Mouse (Mus musculus) stomach, embryonic 14.5 days (tissue): ENCODE data around the gene Dll4. TPM values are rescaled to one million over a fixed set of nuclear protein-coding genes. Genes with fewer than 3 reads are reported as not detected.

Source experiments
- ATAC-seq: fragments of 200-750 bp; cut with Nextera tagmentation; 2 replicates; pipeline ENCODE4 v1.8.0; 2017; ENCODE audit warnings: low read depth, moderate TSS enrichment; ENCODE audit not compliant: insufficient number of reproducible peaks, insufficient read depth, low FRiP score
- H3K27ac ChIP-seq: fragments of 300-500 bp; sonication (generic); 2 replicates; pipeline ENCODE4 v1.5.1; 2014; ENCODE audit warnings: mild to moderate bottlenecking, low read length, moderate library complexity, mixed read lengths
- H3K27me3 ChIP-seq: fragments of 300-500 bp; sonication (generic); 2 replicates; pipeline ENCODE4 v1.6.1; 2014; ENCODE audit warnings: low read length, control low read depth, mixed read lengths; ENCODE audit not compliant: control insufficient read depth, insufficient read depth
- H3K36me3 ChIP-seq: fragments of 300-500 bp; sonication (generic); 2 replicates; pipeline ENCODE4 v1.6.1; 2014; ENCODE audit warnings: mild to moderate bottlenecking, control low read depth, low read length, moderate library complexity, mixed read lengths; ENCODE audit not compliant: control insufficient read depth, insufficient read depth
- H3K4me1 ChIP-seq: fragments of 300-500 bp; sonication (generic); 2 replicates; pipeline ENCODE4 v1.6.1; 2014; ENCODE audit warnings: low read length, control low read depth, mixed read lengths; ENCODE audit not compliant: control insufficient read depth, insufficient read depth
- H3K4me2 ChIP-seq: fragments of 300-500 bp; sonication (generic); replicated peaks from 2 replicates; pipeline ENCODE4 v1.6.1; 2014; ENCODE audit warnings: low read depth, low read length, control low read depth
- H3K4me3 ChIP-seq: fragments of 300-500 bp; sonication (generic); 2 replicates; pipeline ENCODE4 v1.5.1; 2014; ENCODE audit warnings: low read depth, low read length, control low read depth
- H3K9ac ChIP-seq: fragments of 300-500 bp; sonication (generic); replicated peaks from 2 replicates; pipeline ENCODE4 v1.6.1; 2014; ENCODE audit warnings: low read depth, mild to moderate bottlenecking, control low read depth, low read length, moderate library complexity, mixed read lengths
- H3K9me3 ChIP-seq: fragments of 300-500 bp; sonication (generic); 2 replicates; pipeline ENCODE4 v1.6.1; 2016; ENCODE audit warnings: low read depth, low read length, control low read depth; ENCODE audit not compliant: control insufficient read depth
- WGBS: fragments of 180-500 bp; shearing (Covaris S2); extraction: QIAGEN DNeasy Blood & Tissue Kit; methylation state at CpG from one replicate; pipeline ENCODE4 v1.1.7; 2014; 5-methylcytosine and 5-hydroxymethylcytosine counted together
- polyA plus RNA-seq: library from polyadenylated mRNA; unstranded; fragments of >200 nt; fragmentation: Nextera tagmentation; extraction: Ambion mirVana; gene quantifications from 2 replicates; pipeline ENCODE4 v1.2.1, GENCODE M21; 2014

Gene Dll4
- polyA plus RNA-seq, 1 experiment from 2014 or later: 5.6 TPM

DNA sequence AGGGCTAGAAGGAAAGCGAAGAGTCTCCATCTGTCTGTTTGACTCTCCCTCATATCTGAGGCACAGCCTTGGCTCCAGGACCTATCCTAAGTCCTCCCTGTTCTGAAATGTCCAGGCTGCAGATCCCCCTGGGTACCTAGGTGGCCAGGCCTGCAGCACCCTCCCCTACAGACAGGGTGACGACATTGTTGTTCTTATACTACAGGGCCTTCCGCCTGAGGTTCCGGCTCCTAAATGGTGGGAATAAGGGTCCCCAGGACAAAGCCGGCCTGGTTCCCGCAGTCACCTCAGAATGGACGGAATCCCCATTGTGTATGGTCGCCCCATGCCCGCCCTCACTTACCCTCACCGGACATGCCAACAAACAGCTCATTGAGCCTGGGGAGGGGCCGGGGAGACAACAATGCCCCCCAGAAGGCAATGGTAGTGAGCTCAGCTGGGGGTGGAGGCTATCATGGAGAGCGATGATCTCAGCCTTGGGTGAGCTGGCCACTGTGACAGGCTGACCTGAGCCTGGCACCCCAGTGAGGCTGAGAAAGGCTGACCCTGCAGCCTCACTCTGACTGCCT is 10.8 kb upstream of the Dll4 start:
- H3K27ac ChIP-seq: no peak overlapping the region
- no peak for ATAC-seq
- H3K36me3 ChIP-seq: no peaks in the 10 kb centered on the region
- no peak overlapping the region for H3K4me3 ChIP-seq
- no peaks in the 10 kb centered on the region for H3K27me3 ChIP-seq
- no peaks in the 10 kb centered on the region for H3K4me1 ChIP-seq
- H3K9me3 ChIP-seq: no peaks in the 10 kb centered on the region
- H3K9ac ChIP-seq: no peak overlapping the region
- WGBS: 82% methylated on average over 12 of the region's 12 CpGs
- no peak overlapping the region for H3K4me2 ChIP-seq

- Histone ChIP-seq H3K27me3 (peaks cover 24% of the 10 kb centered on the region), H3K4me2 (no peak overlapping the region), H3K36me3 (no peaks in the 10 kb centered on the region), H3K9ac (no peak overlapping the region), H3K9me3 (no peaks in the 10 kb centered on the region), H3K4me3 (no peak overlapping the region), H3K27ac (peak overlapping the region; percentile 13; the same call in 1 of the 2 replicates), H3K4me1 (peaks cover 17% of the 10 kb centered on the region)
- ATAC-seq: peak; percentile 29; the same call in 1 of the 2 replicates
- WGBS: 48% methylated on average over 3 of the region's 3 CpGs
These were observed 7.4 kb upstream of the Dll4 start for GRCm38 (mm10) chr2:119318043-119318710.

GRCm38 (mm10) chr2:119320571-119320970 is 5.0 kb upstream of the Dll4 start:
- Histone ChIP-seq H3K27ac (no peak overlapping the region), H3K9ac (no peak overlapping the region), H3K9me3 (no peaks in the 10 kb centered on the region), H3K27me3 (peaks cover 42% of the 10 kb centered on the region), H3K4me1 (peaks cover 27% of the 10 kb centered on the region), H3K36me3 (no peaks in the 10 kb centered on the region), H3K4me2 (no peak overlapping the region), H3K4me3 (no peak overlapping the region)
- no peak for ATAC-seq
- 69% methylated on average over 8 of the region's 8 CpGs for WGBS

- Histone ChIP-seq H3K9me3 (no peaks in the 10 kb centered on the region), H3K4me2 (peak overlapping the region; percentile 61), H3K4me1 (peaks cover 40% of the 10 kb centered on the region), H3K9ac (no peak overlapping the region; the same call in 1 of the 2 replicates), H3K4me3 (peak overlapping the region; percentile 28), H3K27me3 (peaks cover 46% of the 10 kb centered on the region), H3K27ac (peak overlapping the region; percentile 15; the same call in 1 of the 2 replicates), H3K36me3 (no peaks in the 10 kb centered on the region)
- ATAC-seq: no peak
- 4% methylated on average over 48 of the region's 48 CpGs for WGBS
These were observed 3.6 kb upstream of the Dll4 start for GRCm38 (mm10) chr2:119321771-119322586.

GRCm38 (mm10) chr2:119322587-119323300 is 2.8 kb upstream of the Dll4 start:
- Histone ChIP-seq H3K4me2 (peak overlapping the region; percentile 61), H3K4me3 (peak overlapping the region; percentile 28), H3K9ac (no peak overlapping the region), H3K36me3 (no peaks in the 10 kb centered on the region), H3K27ac (peak overlapping the region; percentile 15; the same call in 1 of the 2 replicates), H3K27me3 (peaks cover 46% of the 10 kb centered on the region), H3K9me3 (no peaks in the 10 kb centered on the region), H3K4me1 (peaks cover 40% of the 10 kb centered on the region)
- 11% methylated on average over 39 of the region's 39 CpGs for WGBS
- 0 out of 2 replicates have a peak, but pooled peaks have one; percentile 16 for ATAC-seq

DNA sequence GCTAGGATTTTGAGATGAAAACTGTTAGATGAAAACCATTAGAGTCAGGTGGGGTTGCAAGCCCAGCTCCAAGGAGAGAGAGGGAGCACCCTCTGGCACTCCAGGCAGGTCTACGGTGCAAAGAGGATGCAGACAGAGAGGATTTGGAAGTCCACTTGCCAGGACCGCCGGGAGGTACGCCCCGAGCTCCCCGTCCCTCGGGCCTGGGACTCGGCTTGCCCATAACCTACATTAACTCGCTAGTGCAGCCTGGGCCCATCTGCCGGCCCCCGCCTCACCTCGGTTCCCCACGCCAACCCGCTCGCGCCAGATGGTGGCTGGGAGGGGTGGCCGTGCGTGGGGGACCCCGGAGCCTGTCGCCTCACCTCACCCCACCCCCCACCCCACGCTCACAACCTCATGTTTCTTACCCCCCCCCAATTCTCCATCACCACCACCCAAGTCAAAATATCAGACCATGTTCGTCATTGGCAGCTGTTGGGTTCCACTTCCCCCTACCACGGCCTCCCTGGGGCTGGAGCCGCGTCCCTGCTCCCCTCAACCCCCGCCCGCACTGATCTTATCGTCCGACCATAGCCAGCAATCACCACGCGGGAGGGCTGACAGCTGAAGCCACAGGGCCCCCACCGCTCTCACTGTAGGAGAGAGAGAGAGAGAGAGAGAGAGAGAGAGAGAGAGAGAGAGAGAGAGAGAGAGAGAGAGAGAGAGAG is 1.6 kb upstream of the Dll4 start:
- H3K27ac ChIP-seq: no peak overlapping the region
- peaks cover 40% of the 10 kb centered on the region for H3K4me1 ChIP-seq
- H3K36me3 ChIP-seq: no peaks in the 10 kb centered on the region
- ATAC-seq: no peak
- H3K9ac ChIP-seq: no peak overlapping the region
- no peaks in the 10 kb centered on the region for H3K9me3 ChIP-seq
- H3K4me2 ChIP-seq: peak overlapping the region; percentile 92
- peaks cover 49% of the 10 kb centered on the region for H3K27me3 ChIP-seq
- H3K4me3 ChIP-seq: peak overlapping the region; percentile 51
- WGBS: 6% methylated on average over 32 of the region's 32 CpGs

DNA sequence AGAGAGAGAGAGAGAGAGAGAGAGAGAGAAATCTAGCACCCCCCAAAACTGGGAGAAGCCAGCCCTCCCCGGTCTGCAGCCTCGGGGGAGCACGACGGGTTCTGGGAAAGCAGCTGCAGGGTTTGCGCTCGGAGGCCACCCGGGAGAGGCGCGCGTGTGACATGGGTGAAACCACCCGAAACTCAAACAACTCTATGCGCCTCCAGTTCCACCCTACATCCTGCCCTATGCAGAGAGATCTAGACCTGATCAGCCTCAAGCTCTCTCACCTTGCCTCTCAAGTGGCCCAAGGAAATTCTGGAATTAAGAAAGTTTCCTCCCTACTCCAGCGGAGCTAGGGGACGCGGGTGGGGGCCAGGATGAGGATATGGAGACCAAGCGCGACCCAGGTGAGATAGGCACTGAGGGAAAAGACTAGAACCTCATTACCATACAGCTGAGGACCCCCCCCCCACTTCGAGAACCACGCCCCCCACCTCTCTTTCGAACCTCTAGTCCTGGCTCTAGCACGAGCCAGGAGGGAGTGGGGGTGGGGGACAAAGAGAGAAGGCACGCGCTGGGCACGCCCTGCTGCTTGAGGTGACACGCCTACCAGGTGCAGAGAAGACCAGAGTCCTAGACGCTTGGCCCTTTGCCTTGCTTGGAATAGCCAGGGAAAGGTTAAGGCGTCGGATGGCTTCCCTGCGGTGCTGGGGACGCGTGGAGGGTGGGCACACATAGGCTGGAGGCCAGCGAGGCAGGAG is 837 bp upstream of the Dll4 start:
- H3K27me3 ChIP-seq: peaks cover 49% of the 10 kb centered on the region
- peak overlapping the region; percentile 51 for H3K4me3 ChIP-seq
- H3K9ac ChIP-seq: no peak overlapping the region
- WGBS: under 1% methylated on average over 32 of the region's 32 CpGs
- no peaks in the 10 kb centered on the region for H3K36me3 ChIP-seq
- no peaks in the 10 kb centered on the region for H3K9me3 ChIP-seq
- H3K4me2 ChIP-seq: peak overlapping the region; percentile 92
- peak overlapping the region; percentile 39; the same call in 1 of the 2 replicates for H3K27ac ChIP-seq
- peaks cover 40% of the 10 kb centered on the region for H3K4me1 ChIP-seq
- ATAC-seq: peak; percentile 46; the same call in 1 of the 2 replicates
